18 mouse cellular contexts compared by ENCODE assay signal in genomic region chr15:85507370-85508014, GRCm38 (mm10). TPM values are rescaled to one million over a fixed set of nuclear protein-coding genes. Genes with fewer than 3 reads are reported as not detected.
A peak's percentile ranks its signal among the peaks of the same experiment; 100 is the strongest.
DNase-seq lines count a peak whose midpoint lies in the region; ATAC-seq and TF ChIP-seq lines count a peak whose summit lies in the region.
"Had no signal": no experiment of that assay in that cellular context is flagged by ENCODE, and none has a peak within 500 bp of the region (broad histone marks: within the 10 kb centered on the region; RNA-seq: fewer than 3 reads in every experiment).

No protein-coding gene starts in this region.

- peak; percentile 55 for DNase-seq in embryo, embryonic 9.5 days (ENCODE audit: extremely low spot score)
- no peak for DNase-seq in cerebellum, adult 11 months
- no peak for DNase-seq in thymus, adult 18-20 months
- no peak for DNase-seq in MN1 (ENCODE audit: low spot score)
- DNase-seq: adrenal gland, postnatal 25 days; cerebellum, adult 9-11 months; gastrocnemius, postnatal 25 days; heart, postnatal 10 days; kidney, adult 2 months; lung, postnatal 14 days had no signal

- H3K4me2 ChIP-seq in hindbrain, embryonic 12.5 days (replicated peaks), result 0 out of 2 replicates have a peak overlapping the region, but pooled peaks have one; percentile 2
- H3K4me2 ChIP-seq in midbrain, embryonic 16.5 days (ENCODE audit: low read length), result no peak overlapping the region
- no peak overlapping the region for H3K4me2 ChIP-seq in kidney, embryonic 16.5 days (replicated peaks; ENCODE audit: low read depth, low read length)

- WGBS in hindbrain, embryonic 12.5 days, result 13% methylated on average over 32 of the region's 32 CpGs
- 16% methylated on average over 32 of the region's 32 CpGs for WGBS in midbrain, embryonic 16.5 days
- 82% methylated on average over 32 of the region's 32 CpGs for WGBS in kidney, embryonic 16.5 days

- peaks cover 18% of the 10 kb centered on the region for H3K4me1 ChIP-seq in E14TG2a.4 (replicated peaks; ENCODE audit: low read depth, low read length)
- peaks cover 33% of the 10 kb centered on the region for H3K4me1 ChIP-seq in hindbrain, embryonic 12.5 days
- no peaks in the 10 kb centered on the region; the same call in 1 of the 2 replicates for H3K4me1 ChIP-seq in midbrain, embryonic 16.5 days (ENCODE audit: control insufficient read depth, insufficient read depth, low read length)
- peaks cover 6% of the 10 kb centered on the region; the same call in 1 of the 2 replicates for H3K4me1 ChIP-seq in kidney, embryonic 16.5 days (ENCODE audit: insufficient read depth, low read length)

- H3K9me3 ChIP-seq in E14TG2a.4 (ENCODE audit: low read length), result no peaks in the 10 kb centered on the region
- H3K9me3 ChIP-seq in hindbrain, embryonic 12.5 days (replicated peaks), result no peaks in the 10 kb centered on the region
- H3K9me3 ChIP-seq in midbrain, embryonic 16.5 days (replicated peaks; ENCODE audit: control insufficient read depth, low read length, poor library complexity, severe bottlenecking), result no peaks in the 10 kb centered on the region
- H3K9me3 ChIP-seq in kidney, embryonic 16.5 days (ENCODE audit: low read length), result no peaks in the 10 kb centered on the region

- H3K4me3 ChIP-seq in E14TG2a.4 (replicated peaks; ENCODE audit: low read length), result peak overlapping the region; percentile 72
- H3K4me3 ChIP-seq in hindbrain, embryonic 12.5 days, result no peak overlapping the region
- H3K4me3 ChIP-seq in midbrain, embryonic 16.5 days (ENCODE audit: low read depth, low read length), result no peak overlapping the region
- no peak overlapping the region for H3K4me3 ChIP-seq in kidney, embryonic 16.5 days (ENCODE audit: low read length)
- H3K4me3 ChIP-seq: layer of hippocampus, adult 2 months had no signal

- H3K27me3 ChIP-seq in E14TG2a.4 (ENCODE audit: insufficient read depth, low read length), result peaks cover 29% of the 10 kb centered on the region
- H3K27me3 ChIP-seq in hindbrain, embryonic 12.5 days, result no peaks in the 10 kb centered on the region
- no peaks in the 10 kb centered on the region for H3K27me3 ChIP-seq in midbrain, embryonic 16.5 days (ENCODE audit: control insufficient read depth, insufficient read depth, low read depth, low read length)
- H3K27me3 ChIP-seq in kidney, embryonic 16.5 days (ENCODE audit: insufficient read depth, low read length), result no peaks in the 10 kb centered on the region

- ATAC-seq in hindbrain, embryonic 12.5 days (ENCODE audit: low FRiP score), result peak; percentile 73
- ATAC-seq in midbrain, embryonic 16.5 days, result peak; percentile 33; the same call in 1 of the 2 replicates
- no peak for ATAC-seq in kidney, embryonic 16.5 days (ENCODE audit: low FRiP score, low TSS enrichment)

- no peaks in the 10 kb centered on the region for H3K36me3 ChIP-seq in E14TG2a.4 (ENCODE audit: insufficient read depth, low read length)
- no peaks in the 10 kb centered on the region for H3K36me3 ChIP-seq in hindbrain, embryonic 12.5 days
- H3K36me3 ChIP-seq in midbrain, embryonic 16.5 days (ENCODE audit: control insufficient read depth, insufficient read depth, low read length), result no peaks in the 10 kb centered on the region
- no peaks in the 10 kb centered on the region for H3K36me3 ChIP-seq in kidney, embryonic 16.5 days (ENCODE audit: insufficient read depth, low read length)

- 0 out of 2 replicates have a peak overlapping the region, but pooled peaks have one; percentile 18 for H3K9ac ChIP-seq in hindbrain, embryonic 12.5 days
- H3K9ac ChIP-seq in midbrain, embryonic 16.5 days (ENCODE audit: low read depth, low read length), result no peak overlapping the region
- H3K9ac ChIP-seq in kidney, embryonic 16.5 days (replicated peaks; ENCODE audit: low read length), result no peak overlapping the region

- TF ChIP-seq CTCF in E14TG2a.4 (conservative IDR thresholded peaks at IDR 0.05; ENCODE audit: low read length), result no peak

- H3K27ac ChIP-seq in hindbrain, embryonic 12.5 days, result peak overlapping the region; percentile 86
- no peak overlapping the region for H3K27ac ChIP-seq in midbrain, embryonic 16.5 days (ENCODE audit: low read length)
- no peak overlapping the region for H3K27ac ChIP-seq in kidney, embryonic 16.5 days (ENCODE audit: low read length)
- H3K27ac ChIP-seq: layer of hippocampus, adult 2 months had no signal

RNA-seq across cellular contexts. Expression of gene 7530416G11Rik, which starts 4.5 kb away (rescaled TPM):
- polyA plus RNA-seq in hindbrain, embryonic 12.5 days (2016; fragmentation: Nextera tagmentation; extraction: Ambion mirVana), result not detected in 2 replicates
- polyA plus RNA-seq in midbrain, embryonic 16.5 days (2015; fragmentation: Nextera tagmentation; extraction: Ambion mirVana), result not detected in 2 replicates
- polyA plus RNA-seq in kidney, embryonic 16.5 days (2015; fragmentation: Nextera tagmentation; extraction: Ambion mirVana), result not detected in 2 replicates
- polyA plus RNA-seq: C2C12; kidney, adult 2 months; limb, embryonic 14.5 days; small intestine, adult 2 months had no signal
